Mouse (Mus musculus) CH12.LX (cell line): ENCODE measurements around the gene Phactr3. TPM values are rescaled to one million over a fixed set of nuclear protein-coding genes. Genes with fewer than 3 reads are reported as not detected.
A peak's percentile ranks its signal among the peaks of the same experiment; 100 is the strongest.

Source experiments
- DNase-seq: peaks from one replicate; pipeline ENCODE4 v3.0.0-alpha.2; 2013; ENCODE audit errors: extremely low read depth
- H3K27ac ChIP-seq: 2 replicates; pipeline ENCODE4 v1.5.1; 2012; ENCODE audit warnings: low read depth, mild to moderate bottlenecking, control low read depth, moderate library complexity; ENCODE audit not compliant: insufficient read depth
- H3K27me3 ChIP-seq: replicated peaks from 2 replicates; pipeline ENCODE3; 2012; ENCODE audit warnings: inconsistent platforms
- H3K36me3 ChIP-seq, 2 experiments: replicated peaks in 1 of 2; 2 replicates each; pipeline versions ENCODE3 to v1.6.1; 2012; ENCODE audit warnings: inconsistent platforms in 1 of 2, low read length in 1 of 2, mild to moderate bottlenecking in 1 of 2, mixed read lengths in 1 of 2, moderate library complexity in 1 of 2; ENCODE audit not compliant: control insufficient read depth in 1 of 2, insufficient read depth in 1 of 2
- H3K4me1 ChIP-seq, 2 experiments: 2 replicates each; pipeline ENCODE4 v1.6.1; 2012; ENCODE audit warnings: inconsistent platforms in 1 of 2, moderate library complexity in 1 of 2; ENCODE audit not compliant: insufficient read depth in 2 of 2, control insufficient read depth in 1 of 2
- H3K4me2 ChIP-seq: 2 replicates; pipeline ENCODE4 v1.6.1; 2012; ENCODE audit warnings: low read depth, mild to moderate bottlenecking, control low read depth; ENCODE audit not compliant: poor library complexity, insufficient read depth, severe bottlenecking
- H3K4me3 ChIP-seq, 3 experiments: fragments of 150-350 bp in 1 of 3; sonication (generic) in 1 of 3; replicated peaks in 1 of 3; 2 replicates each; pipeline versions ENCODE3 to v1.5.1; 2011 to 2012; ENCODE audit warnings: low read depth in 2 of 3, low read length in 2 of 3, mild to moderate bottlenecking in 2 of 3, moderate library complexity in 2 of 3, control low read depth in 1 of 3, improper control_type of control experiment in 1 of 3, inconsistent platforms in 1 of 3, mixed read lengths in 1 of 3; ENCODE audit not compliant: poor library complexity in 1 of 3
- H3K79me2 ChIP-seq: replicated peaks from 2 replicates; pipeline ENCODE4 v1.6.1; 2012; ENCODE audit warnings: mild to moderate bottlenecking, moderate library complexity; ENCODE audit not compliant: control insufficient read depth, poor library complexity, insufficient read depth, severe bottlenecking; ENCODE audit errors: extremely low read depth
- H3K9ac ChIP-seq: 2 replicates; pipeline ENCODE4 v1.6.1; 2012; ENCODE audit warnings: low read depth, mild to moderate bottlenecking, control low read depth, moderate library complexity; ENCODE audit not compliant: insufficient read depth
- H3K9me3 ChIP-seq: replicated peaks from 2 replicates; pipeline ENCODE3; 2012; ENCODE audit warnings: low read length, inconsistent platforms, mixed read lengths
- CHD1 ChIP-seq: IDR thresholded peaks from 2 replicates; pipeline ENCODE4 v1.6.1; 2012; ENCODE audit warnings: low read depth, low read length, improper control_type of control experiment, inconsistent platforms
- CTCF ChIP-seq, 2 experiments: IDR thresholded peaks in 1 of 2; conservative IDR thresholded peaks in 1 of 2; 2 replicates each; pipeline ENCODE4 v1.5.1; 2011 to 2012; ENCODE audit warnings: low read depth in 2 of 2, low read length in 2 of 2, improper control_type of control experiment in 1 of 2, inconsistent platforms in 1 of 2, mild to moderate bottlenecking in 1 of 2, moderate library complexity in 1 of 2
- E2F4 ChIP-seq: IDR thresholded peaks from 2 replicates; pipeline ENCODE4 v1.6.1; 2011; ENCODE audit warnings: low read depth, low read length, improper control_type of control experiment; ENCODE audit not compliant: insufficient replicate concordance
- IRF4 ChIP-seq: IDR thresholded peaks from 2 replicates; pipeline ENCODE4 v1.6.1; 2014; ENCODE audit warnings: low read depth, mild to moderate bottlenecking, inconsistent platforms, low read length, improper control_type of control experiment
- KAT2A ChIP-seq: IDR thresholded peaks from 2 replicates; pipeline ENCODE4 v1.6.1; 2012; ENCODE audit warnings: low read length, improper control_type of control experiment, inconsistent platforms; ENCODE audit not compliant: insufficient replicate concordance
- MAFK ChIP-seq: IDR thresholded peaks from 2 replicates; pipeline ENCODE4 v1.6.1; 2011; ENCODE audit warnings: low read length, improper control_type of control experiment; ENCODE audit not compliant: insufficient replicate concordance
- MAZ ChIP-seq: IDR thresholded peaks from 2 replicates; pipeline ENCODE4 v1.6.1; 2012; ENCODE audit warnings: low read depth, mild to moderate bottlenecking, inconsistent platforms, low read length, improper control_type of control experiment, moderate library complexity
- MEF2A ChIP-seq: IDR thresholded peaks from 2 replicates; pipeline ENCODE4 v1.6.1; 2014; ENCODE audit warnings: low read depth, mild to moderate bottlenecking, inconsistent platforms, low read length, improper control_type of control experiment, borderline replicate concordance
- MYC ChIP-seq: IDR thresholded peaks from 2 replicates; pipeline ENCODE4 v1.6.1; 2011; ENCODE audit warnings: low read depth, mild to moderate bottlenecking, improper control_type of control experiment, low read length
- NELFE ChIP-seq: IDR thresholded peaks from 2 replicates; pipeline ENCODE4 v1.6.1; 2011; ENCODE audit warnings: low read depth, low read length, improper control_type of control experiment
- PAX5 ChIP-seq: IDR thresholded peaks from 2 replicates; pipeline ENCODE4 v1.6.1; 2012; ENCODE audit warnings: low read length, inconsistent platforms, mixed read lengths
- POLR2AphosphoS2 ChIP-seq: IDR thresholded peaks from 2 replicates; pipeline ENCODE4 v1.6.1; 2011; ENCODE audit warnings: low read depth, low read length, improper control_type of control experiment
- RAD21 ChIP-seq: IDR thresholded peaks from 2 replicates; pipeline ENCODE4 v1.6.1; 2011; ENCODE audit warnings: low read depth, mild to moderate bottlenecking, low read length, improper control_type of control experiment, moderate library complexity
- SMC3 ChIP-seq: IDR thresholded peaks from 2 replicates; pipeline ENCODE4 v1.6.1; 2011; ENCODE audit warnings: low read depth, low read length, improper control_type of control experiment
- USF1 ChIP-seq: IDR thresholded peaks from 2 replicates; pipeline ENCODE4 v1.6.1; 2014; ENCODE audit warnings: low read depth, mild to moderate bottlenecking, inconsistent platforms, low read length, improper control_type of control experiment
- USF2 ChIP-seq: conservative IDR thresholded peaks from 2 replicates; pipeline ENCODE4 v1.6.1; 2011; ENCODE audit warnings: low read depth, low read length, improper control_type of control experiment
- ZMIZ1 ChIP-seq: IDR thresholded peaks from 2 replicates; pipeline ENCODE4 v1.6.1; 2012; ENCODE audit warnings: low read depth, mild to moderate bottlenecking, inconsistent platforms, low read length, improper control_type of control experiment
- dilution Hi-C: fragments of 300-500 bp; cut with MboI; formaldehyde crosslinking; loops from 2 replicates; pipeline ENCODE4 v1.14.3; 2020; ENCODE audit warnings: low sequenced_read_pairs; ENCODE audit not compliant: extremely low pct_unique_long_range_greater_than_20kb, extremely low pct_ligation_motif_present
- in situ Hi-C: fragments of 300-500 bp; cut with MboI; formaldehyde crosslinking; loops from 3 replicates; pipeline ENCODE4 v1.14.3; 2019; ENCODE audit warnings: low sequenced_read_pairs, low pct_ligation_motif_present, low pct_unique_long_range_greater_than_20kb, mixed read lengths
- polyA plus RNA-seq: library from polyadenylated mRNA; unstranded; fragments of >175 nt; gene quantifications from 2 replicates; pipeline ENCODE4 v1.2.1, GENCODE M21; 2012; ENCODE audit warnings: low read depth; ENCODE audit not compliant: insufficient read length
- total RNA-seq, 2 experiments: library from RNA; depleted of rRNA; stranded (reverse); fragments of 300-350 nt in 1 of 2; fragments of >200 nt in 1 of 2; gene quantifications; 2 replicates each; pipeline ENCODE4 v1.2.3; 2012 to 2014

Gene Phactr3
- total and polyA plus RNA-seq, 3 experiments = 0.21 to 0.75 TPM; not detected in 1

- dilution Hi-C loops = no loop called here
- H3K9me3 ChIP-seq = peaks cover 2% of the 10 kb centered on the region
- in situ Hi-C loops = no loop called here
These were observed 76.1 kb downstream of the Phactr3 start for GRCm38 (mm10) chr2:178194908-178195307.

DNA sequence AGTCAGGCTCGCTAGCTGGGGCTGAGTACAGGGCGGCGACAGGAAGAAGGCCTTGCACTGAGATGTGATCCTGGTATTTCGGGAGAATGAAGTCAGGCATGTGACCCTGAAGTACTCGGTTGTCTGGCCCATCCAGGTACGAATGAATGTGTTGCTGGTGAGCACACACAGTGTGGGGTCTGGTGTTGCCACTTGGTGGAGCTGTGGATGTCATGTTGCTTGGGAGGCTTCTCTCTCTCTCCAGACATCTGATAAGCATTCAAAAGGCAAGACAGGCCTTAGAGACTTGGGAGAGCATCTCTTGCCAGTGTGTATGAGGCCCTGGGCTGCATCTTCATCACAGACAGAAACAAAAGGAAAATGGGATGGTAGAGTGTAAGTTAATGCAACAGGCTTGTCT is 77.3 kb downstream of the Phactr3 start:
- H3K4me1 ChIP-seq = no peaks in the 10 kb centered on the region
- H3K9ac ChIP-seq = no peak overlapping the region
- no peak overlapping the region for H3K4me3 ChIP-seq
- peaks cover 57% of the 10 kb centered on the region for H3K27me3 ChIP-seq
- in situ Hi-C loops = no loop called here
- H3K79me2 ChIP-seq = no peaks in the 10 kb centered on the region
- DNase-seq = no peak
- H3K9me3 ChIP-seq = peaks cover 2% of the 10 kb centered on the region
- no peak overlapping the region for H3K27ac ChIP-seq
- TF ChIP-seq POLR2AphosphoS2 (no peak), CTCF (conservative IDR thresholded peaks at IDR 0.05 in 1 of 2, IDR thresholded peaks at IDR 0.05 in 1 of 2; ENCODE audit: low read depth in 2 of 2, low read length in 2 of 2) (peak in 1 of 2 experiments; percentile 28; a peak in 2 of 4 replicates), SMC3 (0 out of 2 replicates have a peak, but pooled peaks have one; percentile 2)
- no peak overlapping the region for H3K4me2 ChIP-seq
- dilution Hi-C loops = no loop called here
- no peaks in the 10 kb centered on the region for H3K36me3 ChIP-seq

More at GRCm38 (mm10) chr2:178194908-178195307, 76.1 kb downstream of the Phactr3 start:
- TF ChIP-seq PAX5 (no peak), RAD21 (no peak), IRF4 (no peak), SMC3 (no peak), CHD1 (no peak), MAZ (no peak), E2F4 (no peak), USF1 (no peak), MAFK (no peak), USF2 (no peak), MYC (no peak), ZMIZ1 (no peak), MEF2A (no peak), CTCF (conservative IDR thresholded peaks at IDR 0.05 in 1 of 2, IDR thresholded peaks at IDR 0.05 in 1 of 2; ENCODE audit: low read depth in 2 of 2, low read length in 2 of 2) (no peak), KAT2A (no peak), NELFE (no peak), POLR2AphosphoS2 (no peak)
- no peak overlapping the region for H3K4me3 ChIP-seq
- no peak overlapping the region for H3K4me2 ChIP-seq
- no peak overlapping the region for H3K9ac ChIP-seq
- no peaks in the 10 kb centered on the region for H3K4me1 ChIP-seq
- no peak for DNase-seq
- H3K36me3 ChIP-seq = no peaks in the 10 kb centered on the region
- peaks cover 56% of the 10 kb centered on the region for H3K27me3 ChIP-seq
- H3K27ac ChIP-seq = no peak overlapping the region
- no peaks in the 10 kb centered on the region for H3K79me2 ChIP-seq
